ENCODE assay signal across 8 mouse cellular contexts in the genomic region with DNA sequence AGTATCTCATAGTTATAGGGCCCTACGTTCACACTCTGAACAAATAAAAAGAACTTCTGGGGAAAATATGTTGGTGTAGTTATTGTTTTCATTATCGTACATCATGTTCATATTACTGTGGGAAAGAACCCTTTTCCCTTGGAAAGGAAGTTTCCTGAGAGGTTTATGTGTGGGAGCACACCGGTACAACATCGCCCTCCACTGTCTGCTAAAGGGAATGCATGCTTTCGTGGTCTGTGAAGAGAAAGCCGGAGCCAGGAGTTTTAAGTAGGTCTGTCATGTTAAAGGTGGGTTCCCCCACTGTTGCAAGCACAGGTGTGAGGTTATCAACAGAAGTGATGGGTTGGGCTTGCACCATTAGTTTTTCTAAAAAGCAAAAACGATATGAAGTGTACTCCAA.
DNase-seq lines count a peak whose midpoint lies in the region; ATAC-seq and TF ChIP-seq lines count a peak whose summit lies in the region.

No protein-coding gene starts in this region.

- no peaks in the 10 kb centered on the region for H3K9me3 ChIP-seq in midbrain, embryonic 10.5 days (replicated peaks)
- H3K9me3 ChIP-seq in midbrain, embryonic 13.5 days, result no peaks in the 10 kb centered on the region
- no peaks in the 10 kb centered on the region for H3K9me3 ChIP-seq in embryonic facial prominence, embryonic 13.5 days
- H3K9me3 ChIP-seq in intestine, embryonic 15.5 days, result no peaks in the 10 kb centered on the region
- no peaks in the 10 kb centered on the region for H3K9me3 ChIP-seq in neural tube, embryonic 11.5 days (ENCODE audit: control insufficient read depth, low read length)

- peak; percentile 82 for TF ChIP-seq CTCF in left cerebral cortex, adult 2 months (IDR thresholded peaks at IDR 0.05)

- H3K4me1 ChIP-seq in midbrain, embryonic 10.5 days, result no peaks in the 10 kb centered on the region
- no peaks in the 10 kb centered on the region for H3K4me1 ChIP-seq in midbrain, embryonic 13.5 days (replicated peaks)
- H3K4me1 ChIP-seq in embryonic facial prominence, embryonic 13.5 days, result peaks cover 63% of the 10 kb centered on the region
- H3K4me1 ChIP-seq in intestine, embryonic 15.5 days (replicated peaks), result no peaks in the 10 kb centered on the region
- H3K4me1 ChIP-seq in neural tube, embryonic 11.5 days (ENCODE audit: control insufficient read depth, insufficient read depth, low read length), result no peaks in the 10 kb centered on the region

- no peak overlapping the region for H3K27ac ChIP-seq in midbrain, embryonic 10.5 days (replicated peaks)
- no peak overlapping the region for H3K27ac ChIP-seq in midbrain, embryonic 13.5 days
- H3K27ac ChIP-seq in embryonic facial prominence, embryonic 13.5 days, result peak overlapping the region; percentile 69; the same call in 1 of the 2 replicates
- no peak overlapping the region for H3K27ac ChIP-seq in intestine, embryonic 15.5 days
- no peak overlapping the region for H3K27ac ChIP-seq in left cerebral cortex, adult 2 months
- H3K27ac ChIP-seq in neural tube, embryonic 11.5 days (ENCODE audit: low read depth, low read length), result no peak overlapping the region

- H3K9ac ChIP-seq in midbrain, embryonic 13.5 days (replicated peaks), result no peak overlapping the region
- H3K9ac ChIP-seq in embryonic facial prominence, embryonic 13.5 days, result no peak overlapping the region
- no peak overlapping the region for H3K9ac ChIP-seq in intestine, embryonic 15.5 days
- H3K9ac ChIP-seq in neural tube, embryonic 11.5 days (ENCODE audit: low read length), result no peak overlapping the region

- H3K4me2 ChIP-seq in midbrain, embryonic 13.5 days (replicated peaks), result no peak overlapping the region
- H3K4me2 ChIP-seq in embryonic facial prominence, embryonic 13.5 days, result 0 out of 2 replicates have a peak overlapping the region, but pooled peaks have one; percentile 46
- H3K4me2 ChIP-seq in intestine, embryonic 15.5 days (replicated peaks), result no peak overlapping the region
- H3K4me2 ChIP-seq in neural tube, embryonic 11.5 days (ENCODE audit: low read depth), result no peak overlapping the region

- peak; percentile 49 for DNase-seq in midbrain, embryonic 10.5 days (ENCODE audit: low spot score)
- peak; percentile 71 for DNase-seq in adrenal gland, postnatal 14 days
- peak; percentile 52 to 63 for DNase-seq in left cerebral cortex, adult 2 months (ENCODE audit: extremely low spot score in 1 of 2, low spot score in 2 of 2)
- DNase-seq in neural tube, embryonic 11.5 days (ENCODE audit: low spot score), result peak; percentile 73

- no peak overlapping the region for H3K4me3 ChIP-seq in midbrain, embryonic 10.5 days
- H3K4me3 ChIP-seq in midbrain, embryonic 13.5 days (replicated peaks), result no peak overlapping the region
- no peak overlapping the region for H3K4me3 ChIP-seq in embryonic facial prominence, embryonic 13.5 days
- no peak overlapping the region for H3K4me3 ChIP-seq in intestine, embryonic 15.5 days (replicated peaks)
- H3K4me3 ChIP-seq in left cerebral cortex, adult 2 months, result peak overlapping the region; percentile 1; the same call in 1 of the 2 replicates
- no peak overlapping the region for H3K4me3 ChIP-seq in neural tube, embryonic 11.5 days (ENCODE audit: low read depth, low read length)

- no peaks in the 10 kb centered on the region for H3K27me3 ChIP-seq in midbrain, embryonic 10.5 days (ENCODE audit: low read depth, poor library complexity, severe bottlenecking)
- H3K27me3 ChIP-seq in midbrain, embryonic 13.5 days, result no peaks in the 10 kb centered on the region
- H3K27me3 ChIP-seq in embryonic facial prominence, embryonic 13.5 days, result no peaks in the 10 kb centered on the region
- no peaks in the 10 kb centered on the region for H3K27me3 ChIP-seq in intestine, embryonic 15.5 days (replicated peaks)
- H3K27me3 ChIP-seq in neural tube, embryonic 11.5 days (ENCODE audit: control insufficient read depth, insufficient read depth, low read length), result no peaks in the 10 kb centered on the region

- no peak for ATAC-seq in midbrain, embryonic 13.5 days
- ATAC-seq in embryonic facial prominence, embryonic 13.5 days (ENCODE audit: insufficient number of reproducible peaks, insufficient read depth, low FRiP score, low TSS enrichment, low read depth), result no peak
- peak; percentile 41; the same call in 1 of the 2 replicates for ATAC-seq in intestine, embryonic 15.5 days
- ATAC-seq in neural tube, embryonic 11.5 days (ENCODE audit: insufficient read depth, low FRiP score, low TSS enrichment), result no peak
- ATAC-seq in erythroblast, adult 5-6 weeks (replicated peaks; ENCODE audit: low FRiP score, poor library complexity, severe bottlenecking), result no peak

- WGBS in midbrain, embryonic 10.5 days, result 31% methylated on average over 7 of the region's 7 CpGs
- 33% methylated on average over 7 of the region's 7 CpGs for WGBS in midbrain, embryonic 13.5 days
- WGBS in embryonic facial prominence, embryonic 13.5 days, result 16% methylated on average over 7 of the region's 7 CpGs
- 21% methylated on average over 7 of the region's 7 CpGs for WGBS in intestine, embryonic 15.5 days
- 28% methylated on average over 7 of the region's 7 CpGs for WGBS in neural tube, embryonic 11.5 days

- no peaks in the 10 kb centered on the region for H3K36me3 ChIP-seq in midbrain, embryonic 10.5 days
- no peaks in the 10 kb centered on the region for H3K36me3 ChIP-seq in midbrain, embryonic 13.5 days
- no peaks in the 10 kb centered on the region for H3K36me3 ChIP-seq in embryonic facial prominence, embryonic 13.5 days
- H3K36me3 ChIP-seq in intestine, embryonic 15.5 days, result no peaks in the 10 kb centered on the region
- H3K36me3 ChIP-seq in neural tube, embryonic 11.5 days (ENCODE audit: control insufficient read depth, insufficient read depth, low read length), result no peaks in the 10 kb centered on the region

- intact Hi-C loops in left cerebral cortex, adult 2 months (cut with DNase I), result loop anchor here (2.0 to 10.0 kb wide), 2 partner anchors 179 to 693 kb away; no protein-coding TSS in a partner anchor
